Mouse (Mus musculus) MN1 (cell line): ENCODE measurements around the gene Tmem120b.
"Not testable (repeated sequence)": the region's sequence is repeated elsewhere in the genome, so short reads cannot be mapped to it uniquely, and the experiment has no call there.

Experiments
- DNase-seq: peaks from one replicate; pipeline ENCODE4 v3.0.0-alpha.2; 2016; ENCODE audit warnings: low spot score

Gene Tmem120b

DNA sequence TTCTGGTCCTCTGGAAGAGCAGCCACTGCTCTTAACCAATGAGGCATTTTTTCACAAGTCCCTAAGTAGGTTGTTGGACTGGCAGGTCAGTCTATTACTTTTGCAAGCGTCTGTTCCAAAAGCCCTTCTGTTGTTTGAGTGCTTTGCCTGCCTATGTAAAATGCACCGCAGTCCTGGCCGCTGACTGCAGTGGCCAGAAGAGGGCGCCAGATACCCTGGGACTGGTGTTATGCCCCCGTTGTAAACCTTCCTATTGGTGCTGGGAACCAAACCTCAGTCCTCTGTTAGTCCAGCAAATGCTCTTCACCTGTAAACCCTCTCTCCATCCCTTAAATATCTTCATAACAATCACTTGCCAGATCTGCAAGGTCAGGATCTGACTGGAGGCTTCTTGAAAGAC, 16.5 kb upstream of the Tmem120b start:
- DNase-seq, result no peak

DNA sequence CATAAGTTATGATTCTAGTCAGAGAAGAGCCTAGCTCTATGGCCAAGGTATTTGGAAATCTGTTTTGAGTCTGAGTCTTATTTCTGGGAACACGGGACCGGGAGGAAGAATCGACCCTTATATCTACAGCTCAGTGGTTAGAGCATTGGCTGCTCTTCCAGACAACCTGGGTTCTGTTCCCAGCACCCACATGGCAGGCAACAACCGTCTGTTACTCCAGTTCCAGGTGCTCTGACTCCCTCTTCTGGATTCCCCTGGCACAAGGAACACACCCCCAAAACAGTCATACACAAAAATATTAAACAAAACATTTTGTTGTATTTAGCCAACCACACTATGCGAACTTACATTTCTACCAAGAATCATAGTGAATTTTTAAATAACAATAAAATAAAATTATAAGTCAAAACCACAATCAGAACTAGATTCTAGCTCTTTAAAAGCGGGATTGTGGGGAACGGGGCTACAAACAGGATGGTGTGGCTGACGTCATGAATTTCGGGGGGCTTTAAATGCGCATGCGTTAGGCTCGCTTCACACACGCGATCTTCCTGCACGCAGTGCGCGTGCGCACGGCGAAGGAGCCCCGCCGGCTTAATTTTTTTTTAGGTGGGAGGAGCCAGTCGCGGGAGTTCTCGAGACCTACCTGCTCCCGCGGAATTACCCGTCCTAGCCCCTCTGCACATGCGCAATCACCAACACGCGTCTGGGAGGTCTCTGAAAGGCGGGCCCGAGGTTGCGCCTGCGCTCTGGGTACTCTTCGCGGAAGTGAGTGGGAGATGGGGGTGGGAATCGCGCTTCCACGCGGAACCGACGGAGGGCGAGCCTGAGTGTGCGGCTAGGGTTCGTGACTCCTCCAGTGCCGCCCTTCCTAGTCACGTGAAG, 10.6 kb upstream of the Tmem120b start:
- DNase-seq, result peak; percentile 96

GRCm38 (mm10) chr5:123058251-123059102, 9.7 kb upstream of the Tmem120b start:
- DNase-seq, result no peak

GRCm38 (mm10) chr5:123059757-123060520, 8.3 kb upstream of the Tmem120b start:
- DNase-seq, result peak; percentile 45

- DNase-seq, result peak; percentile 28
These were observed 7.4 kb upstream of the Tmem120b start for GRCm38 (mm10) chr5:123060706-123061401.

DNA sequence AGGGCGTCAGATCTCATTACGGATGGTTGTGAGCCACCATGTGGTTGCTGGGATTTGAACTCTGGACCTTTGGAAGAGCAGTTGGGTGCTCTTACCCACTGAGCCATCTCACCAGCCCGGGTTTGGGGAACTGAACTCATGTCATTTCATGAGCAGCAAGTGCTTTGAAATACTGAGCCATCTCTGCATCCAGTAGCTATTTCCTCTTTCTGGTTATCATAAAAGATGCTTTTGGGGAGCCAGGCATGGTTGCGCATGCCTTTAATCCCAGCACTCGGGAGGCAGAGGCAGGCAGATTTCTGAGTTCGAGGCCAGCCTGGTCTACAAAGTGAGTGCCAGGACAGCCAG, 6.8 kb upstream of the Tmem120b start:
- DNase-seq, result not testable (repeated sequence)

DNA sequence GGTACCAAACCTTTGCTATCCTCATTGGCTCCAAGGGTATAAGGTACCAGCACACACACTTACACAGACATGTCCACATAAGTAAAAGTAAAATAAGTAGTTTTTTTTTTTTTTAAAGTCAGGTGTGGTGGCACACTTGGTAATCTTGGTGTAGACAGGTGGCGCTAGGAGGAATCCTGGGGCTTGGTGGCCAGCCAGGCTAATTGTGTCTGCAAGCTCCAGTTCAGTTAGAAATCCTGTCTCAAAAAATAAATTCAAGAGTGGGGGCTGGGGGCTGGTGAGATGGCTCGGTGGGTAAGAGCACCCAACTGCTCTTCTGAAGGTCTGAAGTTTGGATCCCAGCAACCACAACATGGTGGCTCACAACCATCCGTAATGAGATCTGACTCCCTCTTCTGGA, 5.1 kb upstream of the Tmem120b start:
- DNase-seq, result no peak

- DNase-seq, result peak; percentile 78
These were observed 4.0 kb upstream of the Tmem120b start for GRCm38 (mm10) chr5:123064207-123064606.

GRCm38 (mm10) chr5:123067395-123067995, 720 bp upstream of the Tmem120b start:
- no peak for DNase-seq

DNA sequence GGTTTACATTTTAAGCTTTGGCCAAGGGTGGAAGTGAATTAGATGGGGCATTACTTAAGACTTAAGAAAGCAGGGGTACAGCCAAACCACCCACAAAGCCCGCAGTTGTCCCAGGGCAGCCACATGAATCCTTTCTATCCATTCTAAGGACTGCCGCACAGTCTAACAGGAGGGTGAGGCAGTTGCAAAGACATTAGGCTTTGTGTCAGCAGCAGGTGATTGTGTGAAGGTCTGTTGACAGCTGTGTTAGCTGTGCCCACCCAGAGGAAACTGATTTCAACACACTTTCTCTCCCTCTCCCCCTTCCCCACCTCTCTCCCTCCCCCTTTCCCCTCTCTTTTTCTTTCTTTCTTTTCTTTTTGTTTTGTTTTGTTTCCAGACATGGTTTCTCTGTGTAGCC, 499 bp downstream of the Tmem120b start:
- DNase-seq, result no peak

- peak; percentile 88 for DNase-seq
These were observed 7.6 kb downstream of the Tmem120b start for GRCm38 (mm10) chr5:123075576-123076418.

DNA sequence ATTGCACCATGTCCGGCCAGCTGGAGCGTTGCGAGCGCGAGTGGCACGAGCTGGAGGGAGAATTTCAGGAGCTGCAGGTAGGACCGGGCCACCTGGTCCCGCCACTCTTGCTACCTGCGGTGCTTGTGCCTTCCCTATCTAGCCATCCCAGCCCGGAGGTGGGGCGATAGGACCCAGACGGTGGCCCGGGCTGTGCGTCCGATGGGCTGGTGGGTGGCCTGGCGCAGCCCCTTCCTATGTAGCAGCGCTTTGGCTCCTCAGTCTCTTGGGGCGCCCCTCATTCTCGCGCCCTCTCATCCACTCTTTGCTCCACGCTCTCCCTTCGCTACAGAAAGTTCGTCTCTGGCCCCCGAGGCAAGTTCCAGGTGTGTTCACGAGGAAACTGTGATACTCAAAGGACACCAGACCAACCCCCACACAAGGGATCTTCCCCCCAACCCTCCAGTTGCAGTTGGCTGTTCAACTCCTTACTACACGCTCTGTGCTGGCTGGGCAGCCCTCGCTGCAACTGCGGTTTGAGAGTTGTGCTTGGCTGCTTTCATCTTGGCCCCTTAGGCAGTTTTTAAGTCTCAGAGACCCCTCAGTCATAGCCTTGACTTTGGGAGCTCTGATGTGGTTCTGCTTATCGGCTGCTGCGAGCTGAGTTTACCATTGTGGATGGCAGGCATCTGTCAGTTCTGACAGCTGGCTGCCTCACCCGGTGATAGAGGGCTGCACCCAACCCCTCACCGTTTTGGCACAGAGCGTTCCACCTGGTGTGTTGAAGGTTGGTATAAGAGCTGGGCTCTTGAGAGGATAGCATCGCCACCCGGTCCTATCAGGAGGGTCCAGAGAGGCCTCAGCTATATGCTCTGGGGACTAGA, 8.4 kb downstream of the Tmem120b start:
- DNase-seq, result no peak

GRCm38 (mm10) chr5:123079568-123079967, 11.4 kb downstream of the Tmem120b start:
- no peak for DNase-seq

GRCm38 (mm10) chr5:123080041-123080440, 11.8 kb downstream of the Tmem120b start:
- no peak for DNase-seq

GRCm38 (mm10) chr5:123080510-123080909, 12.3 kb downstream of the Tmem120b start:
- no peak for DNase-seq

GRCm38 (mm10) chr5:123083340-123084050, 15.3 kb downstream of the Tmem120b start:
- DNase-seq, result no peak

- DNase-seq, result no peak
These were observed 18.3 kb downstream of the Tmem120b start for GRCm38 (mm10) chr5:123086501-123086900.

DNA sequence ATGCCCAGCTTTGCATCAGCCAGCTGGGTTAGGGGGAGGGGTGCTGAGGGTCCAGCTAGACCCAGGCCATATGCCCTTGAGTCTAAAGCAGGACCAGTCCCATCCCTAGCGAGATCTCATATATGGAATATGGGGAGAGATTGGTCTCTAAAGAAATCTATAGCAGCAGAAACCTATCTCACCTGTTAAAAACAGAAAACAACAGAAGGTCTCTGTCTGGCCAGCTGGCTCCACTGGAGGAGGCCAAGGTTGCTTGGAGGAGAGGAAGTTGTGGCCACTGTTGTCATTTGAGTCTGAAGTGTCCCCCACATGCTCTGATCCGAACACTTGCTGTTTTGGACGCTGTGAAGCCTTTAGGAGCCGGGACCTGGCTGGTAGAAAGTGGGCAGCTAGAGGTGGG, 20.6 kb downstream of the Tmem120b start:
- no peak for DNase-seq
